Mouse (Mus musculus): ENCODE data around the gene Nt5dc3. TPM values are rescaled to one million over a fixed set of nuclear protein-coding genes. Genes with fewer than 3 reads are reported as not detected.
A peak's percentile ranks its signal among the peaks of the same experiment; 100 is the strongest.

The Nt5dc3 gene
- polyA plus RNA-seq, 1 experiment, result 2.3 TPM

GRCm38 (mm10) chr10:86852160-86852559 lies 73.4 kb downstream of the Nt5dc3 start:
- TF ChIP-seq POLR2A (IDR thresholded peaks at IDR 0.05; ENCODE audit: borderline replicate concordance, control insufficient read depth, low read depth, low read length) (no peak), CTCF (IDR thresholded peaks at IDR 0.05; ENCODE audit: control insufficient read depth, insufficient read depth, low read length) (no peak)
- WGBS, result 84% methylated on average over 6 of the region's 6 CpGs
- Histone ChIP-seq H3K27ac (ENCODE audit: control insufficient read depth, insufficient read depth, low read depth, low read length, poor library complexity) (no peak overlapping the region), H3K4me1 (ENCODE audit: control insufficient read depth, insufficient read depth, low read length) (no peaks in the 10 kb centered on the region), H3K4me3 (replicated peaks; ENCODE audit: control insufficient read depth, low read depth, low read length) (no peak overlapping the region)

GRCm38 (mm10) chr10:86853433-86853832 lies 74.6 kb downstream of the Nt5dc3 start:
- WGBS, result 89% methylated on average over 3 of the region's 3 CpGs
- TF ChIP-seq POLR2A (IDR thresholded peaks at IDR 0.05; ENCODE audit: borderline replicate concordance, control insufficient read depth, low read depth, low read length) (no peak), CTCF (IDR thresholded peaks at IDR 0.05; ENCODE audit: control insufficient read depth, insufficient read depth, low read length) (no peak)

GRCm38 (mm10) chr10:86860396-86860795 lies 81.6 kb downstream of the Nt5dc3 start:
- H3K4me1 ChIP-seq (ENCODE audit: control insufficient read depth, insufficient read depth, low read length), result no peaks in the 10 kb centered on the region
- 66% methylated on average over 4 of the region's 4 CpGs for WGBS
- no peak overlapping the region for H3K4me3 ChIP-seq (replicated peaks; ENCODE audit: control insufficient read depth, low read depth, low read length)
- H3K27ac ChIP-seq (ENCODE audit: control insufficient read depth, insufficient read depth, low read depth, low read length, poor library complexity), result no peak overlapping the region
- TF ChIP-seq CTCF (IDR thresholded peaks at IDR 0.05; ENCODE audit: control insufficient read depth, insufficient read depth, low read length) (no peak), POLR2A (IDR thresholded peaks at IDR 0.05; ENCODE audit: borderline replicate concordance, control insufficient read depth, low read depth, low read length) (no peak)

More at GRCm38 (mm10) chr10:86853433-86853832, 74.6 kb downstream of the Nt5dc3 start:
- H3K4me1 ChIP-seq (ENCODE audit: control insufficient read depth, insufficient read depth, low read length), result no peaks in the 10 kb centered on the region
- H3K27ac ChIP-seq (ENCODE audit: control insufficient read depth, insufficient read depth, low read depth, low read length, poor library complexity), result no peak overlapping the region
- no peak overlapping the region for H3K4me3 ChIP-seq (replicated peaks; ENCODE audit: control insufficient read depth, low read depth, low read length)

GRCm38 (mm10) chr10:86862496-86862895 lies 83.7 kb downstream of the Nt5dc3 start:
- Histone ChIP-seq H3K27ac (ENCODE audit: control insufficient read depth, insufficient read depth, low read depth, low read length, poor library complexity) (no peak overlapping the region), H3K4me3 (replicated peaks; ENCODE audit: control insufficient read depth, low read depth, low read length) (no peak overlapping the region), H3K4me1 (ENCODE audit: control insufficient read depth, insufficient read depth, low read length) (no peaks in the 10 kb centered on the region)
- 80% methylated on average over 6 of the region's 6 CpGs for WGBS
- TF ChIP-seq POLR2A (IDR thresholded peaks at IDR 0.05; ENCODE audit: borderline replicate concordance, control insufficient read depth, low read depth, low read length), result no peak
- no peak for TF ChIP-seq CTCF (IDR thresholded peaks at IDR 0.05; ENCODE audit: control insufficient read depth, insufficient read depth, low read length)

- TF ChIP-seq CTCF (IDR thresholded peaks at IDR 0.05; ENCODE audit: control insufficient read depth, insufficient read depth, low read length) (peak; percentile 14; the same call in 1 of the 2 replicates), POLR2A (IDR thresholded peaks at IDR 0.05; ENCODE audit: borderline replicate concordance, control insufficient read depth, low read depth, low read length) (no peak)
- no peaks in the 10 kb centered on the region for H3K4me1 ChIP-seq (ENCODE audit: control insufficient read depth, insufficient read depth, low read length)
- H3K27ac ChIP-seq (ENCODE audit: control insufficient read depth, insufficient read depth, low read depth, low read length, poor library complexity), result no peak overlapping the region
- no peak overlapping the region for H3K4me3 ChIP-seq (replicated peaks; ENCODE audit: control insufficient read depth, low read depth, low read length)
- WGBS, result 82% methylated on average over 6 of the region's 6 CpGs
Measured at GRCm38 (mm10) chr10:86863429-86863828, 84.6 kb downstream of the Nt5dc3 start.

DNA sequence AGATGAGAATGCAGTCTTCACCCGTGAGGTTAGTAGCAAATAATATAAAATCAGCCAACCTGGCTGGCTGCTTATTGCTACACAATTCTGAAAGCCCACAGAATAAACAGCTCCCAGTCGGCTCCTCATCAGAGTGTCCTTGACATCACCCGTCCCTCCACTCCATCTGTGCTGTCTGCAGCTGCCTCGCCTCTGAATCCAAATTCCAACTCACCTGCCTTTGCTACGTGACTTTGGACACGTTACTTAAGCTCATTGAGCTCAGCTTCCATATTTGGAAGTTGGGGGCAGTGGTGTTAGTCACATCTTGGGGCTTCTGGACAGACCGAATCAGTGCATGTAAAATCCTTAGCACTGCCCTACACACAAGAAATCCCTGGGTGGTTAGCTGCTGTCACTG lies 93.3 kb downstream of the Nt5dc3 start:
- no peak overlapping the region for H3K4me3 ChIP-seq (replicated peaks; ENCODE audit: control insufficient read depth, low read depth, low read length)
- H3K27ac ChIP-seq (ENCODE audit: control insufficient read depth, insufficient read depth, low read depth, low read length, poor library complexity), result no peak overlapping the region
- WGBS, result 81% methylated on average over 7 of the region's 7 CpGs
- TF ChIP-seq POLR2A (IDR thresholded peaks at IDR 0.05; ENCODE audit: borderline replicate concordance, control insufficient read depth, low read depth, low read length), result no peak
- no peak for TF ChIP-seq CTCF (IDR thresholded peaks at IDR 0.05; ENCODE audit: control insufficient read depth, insufficient read depth, low read length)
- no peaks in the 10 kb centered on the region; the same call in 1 of the 2 replicates for H3K4me1 ChIP-seq (ENCODE audit: control insufficient read depth, insufficient read depth, low read length)

DNA sequence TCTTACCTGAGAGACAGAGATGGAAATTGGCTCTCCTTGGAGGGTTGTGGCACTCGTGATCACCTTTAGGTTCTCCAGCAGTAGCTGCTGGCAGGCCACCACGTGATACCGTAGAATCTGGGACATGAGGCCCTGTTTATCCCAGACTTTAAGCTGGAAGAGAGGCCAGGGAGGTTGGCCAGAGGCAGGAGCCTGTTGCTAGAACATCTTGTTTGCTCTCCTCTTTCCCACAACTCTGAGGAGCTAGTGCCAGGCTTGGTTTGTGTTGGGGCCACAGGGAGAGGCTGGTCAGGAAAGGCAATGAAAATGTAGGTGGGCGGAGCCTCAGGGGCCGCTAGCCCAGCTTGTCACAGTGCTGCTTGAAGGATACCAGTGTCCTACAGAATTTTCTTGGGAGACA lies 93.8 kb downstream of the Nt5dc3 start:
- Histone ChIP-seq H3K27ac (ENCODE audit: control insufficient read depth, insufficient read depth, low read depth, low read length, poor library complexity) (no peak overlapping the region), H3K4me3 (replicated peaks; ENCODE audit: control insufficient read depth, low read depth, low read length) (no peak overlapping the region), H3K4me1 (ENCODE audit: control insufficient read depth, insufficient read depth, low read length) (no peaks in the 10 kb centered on the region; the same call in 1 of the 2 replicates)
- 77% methylated on average over 5 of the region's 5 CpGs for WGBS
- TF ChIP-seq POLR2A (IDR thresholded peaks at IDR 0.05; ENCODE audit: borderline replicate concordance, control insufficient read depth, low read depth, low read length), result no peak
- no peak for TF ChIP-seq CTCF (IDR thresholded peaks at IDR 0.05; ENCODE audit: control insufficient read depth, insufficient read depth, low read length)

DNA sequence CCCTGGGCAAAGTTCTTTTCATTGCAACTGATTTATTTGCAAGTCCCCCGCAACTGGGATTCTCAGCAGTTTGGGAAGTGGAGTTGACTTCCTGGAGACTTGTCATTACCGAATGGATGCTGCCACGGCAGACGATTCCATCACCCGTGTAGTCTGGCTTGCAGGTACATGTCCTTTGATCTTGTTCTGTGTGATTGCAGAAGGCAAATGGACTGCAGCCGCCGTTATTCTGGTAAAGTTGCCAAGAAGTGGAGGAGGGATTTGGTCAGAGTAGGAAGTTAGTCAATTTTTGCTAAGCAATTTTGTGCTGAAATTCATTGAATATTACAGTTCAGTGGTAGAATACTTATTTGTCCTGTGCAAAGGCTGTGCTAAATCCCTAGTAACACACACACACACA lies 99.9 kb downstream of the Nt5dc3 start:
- no peak for TF ChIP-seq CTCF (IDR thresholded peaks at IDR 0.05; ENCODE audit: control insufficient read depth, insufficient read depth, low read length)
- no peak for TF ChIP-seq POLR2A (IDR thresholded peaks at IDR 0.05; ENCODE audit: borderline replicate concordance, control insufficient read depth, low read depth, low read length)
- H3K4me3 ChIP-seq (replicated peaks; ENCODE audit: control insufficient read depth, low read depth, low read length), result no peak overlapping the region
- WGBS, result 81% methylated on average over 7 of the region's 7 CpGs
- H3K27ac ChIP-seq (ENCODE audit: control insufficient read depth, insufficient read depth, low read depth, low read length, poor library complexity), result no peak overlapping the region
- no peaks in the 10 kb centered on the region for H3K4me1 ChIP-seq (ENCODE audit: control insufficient read depth, insufficient read depth, low read length)
